Mouse (Mus musculus) CH12.LX (cell line): ENCODE measurements at regions not wholly inside any gene's neighbourhood (a gene's known extent, or its start where the extent isn't known, plus 50 kb on each side); places are given as distances from the start of the nearest gene placed in this dataset.

Experiments used
- DNase-seq: peaks from one replicate; pipeline ENCODE4 v3.0.0-alpha.2; 2013; ENCODE audit errors: extremely low read depth
- H3K27ac ChIP-seq: 2 replicates; pipeline ENCODE4 v1.5.1; 2012; ENCODE audit warnings: low read depth, mild to moderate bottlenecking, control low read depth, moderate library complexity; ENCODE audit not compliant: insufficient read depth
- H3K27me3 ChIP-seq: replicated peaks from 2 replicates; pipeline ENCODE3; 2012; ENCODE audit warnings: inconsistent platforms
- H3K36me3 ChIP-seq, 2 experiments: replicated peaks in 1 of 2; 2 replicates each; pipeline versions ENCODE3 to v1.6.1; 2012; ENCODE audit warnings: inconsistent platforms in 1 of 2, low read length in 1 of 2, mild to moderate bottlenecking in 1 of 2, mixed read lengths in 1 of 2, moderate library complexity in 1 of 2; ENCODE audit not compliant: control insufficient read depth in 1 of 2, insufficient read depth in 1 of 2
- H3K4me1 ChIP-seq, 2 experiments: 2 replicates each; pipeline ENCODE4 v1.6.1; 2012; ENCODE audit warnings: inconsistent platforms in 1 of 2, moderate library complexity in 1 of 2; ENCODE audit not compliant: insufficient read depth in 2 of 2, control insufficient read depth in 1 of 2
- H3K4me2 ChIP-seq: 2 replicates; pipeline ENCODE4 v1.6.1; 2012; ENCODE audit warnings: low read depth, mild to moderate bottlenecking, control low read depth; ENCODE audit not compliant: poor library complexity, insufficient read depth, severe bottlenecking
- H3K4me3 ChIP-seq, 3 experiments: fragments of 150-350 bp in 1 of 3; sonication (generic) in 1 of 3; replicated peaks in 1 of 3; 2 replicates each; pipeline versions ENCODE3 to v1.5.1; 2011 to 2012; ENCODE audit warnings: low read depth in 2 of 3, low read length in 2 of 3, mild to moderate bottlenecking in 2 of 3, moderate library complexity in 2 of 3, control low read depth in 1 of 3, improper control_type of control experiment in 1 of 3, inconsistent platforms in 1 of 3, mixed read lengths in 1 of 3; ENCODE audit not compliant: poor library complexity in 1 of 3
- H3K79me2 ChIP-seq: replicated peaks from 2 replicates; pipeline ENCODE4 v1.6.1; 2012; ENCODE audit warnings: mild to moderate bottlenecking, moderate library complexity; ENCODE audit not compliant: control insufficient read depth, poor library complexity, insufficient read depth, severe bottlenecking; ENCODE audit errors: extremely low read depth
- H3K9ac ChIP-seq: 2 replicates; pipeline ENCODE4 v1.6.1; 2012; ENCODE audit warnings: low read depth, mild to moderate bottlenecking, control low read depth, moderate library complexity; ENCODE audit not compliant: insufficient read depth
- H3K9me3 ChIP-seq: replicated peaks from 2 replicates; pipeline ENCODE3; 2012; ENCODE audit warnings: low read length, inconsistent platforms, mixed read lengths
- BHLHE40 ChIP-seq: IDR thresholded peaks from 2 replicates; pipeline ENCODE4 v1.6.1; 2011; ENCODE audit warnings: mild to moderate bottlenecking, low read depth, low read length, improper control_type of control experiment
- CHD1 ChIP-seq: IDR thresholded peaks from 2 replicates; pipeline ENCODE4 v1.6.1; 2012; ENCODE audit warnings: low read depth, low read length, improper control_type of control experiment, inconsistent platforms
- CTCF ChIP-seq, 2 experiments: IDR thresholded peaks in 1 of 2; conservative IDR thresholded peaks in 1 of 2; 2 replicates each; pipeline ENCODE4 v1.5.1; 2011 to 2012; ENCODE audit warnings: low read depth in 2 of 2, low read length in 2 of 2, improper control_type of control experiment in 1 of 2, inconsistent platforms in 1 of 2, mild to moderate bottlenecking in 1 of 2, moderate library complexity in 1 of 2
- EP300 ChIP-seq: IDR thresholded peaks from 2 replicates; pipeline ENCODE4 v1.6.1; 2011; ENCODE audit warnings: low read length, improper control_type of control experiment
- ETS1 ChIP-seq: conservative IDR thresholded peaks from 2 replicates; pipeline ENCODE4 v1.6.1; 2012; ENCODE audit warnings: low read depth, mild to moderate bottlenecking, inconsistent platforms, low read length, improper control_type of control experiment, moderate library complexity
- GABPA ChIP-seq: IDR thresholded peaks from 2 replicates; pipeline ENCODE4 v1.6.1; 2012; ENCODE audit warnings: low read depth, low read length, improper control_type of control experiment, inconsistent platforms; ENCODE audit not compliant: insufficient replicate concordance
- HCFC1 ChIP-seq: IDR thresholded peaks from 2 replicates; pipeline ENCODE4 v1.6.1; 2012; ENCODE audit warnings: low read depth, mild to moderate bottlenecking, inconsistent platforms, low read length, improper control_type of control experiment
- IRF4 ChIP-seq: IDR thresholded peaks from 2 replicates; pipeline ENCODE4 v1.6.1; 2014; ENCODE audit warnings: low read depth, mild to moderate bottlenecking, inconsistent platforms, low read length, improper control_type of control experiment
- JUN ChIP-seq: IDR thresholded peaks from 2 replicates; pipeline ENCODE4 v1.6.1; 2011; ENCODE audit warnings: low read depth, mild to moderate bottlenecking, low read length, improper control_type of control experiment, moderate library complexity; ENCODE audit not compliant: insufficient read depth
- KAT2A ChIP-seq: IDR thresholded peaks from 2 replicates; pipeline ENCODE4 v1.6.1; 2012; ENCODE audit warnings: low read length, improper control_type of control experiment, inconsistent platforms; ENCODE audit not compliant: insufficient replicate concordance
- MAFK ChIP-seq: IDR thresholded peaks from 2 replicates; pipeline ENCODE4 v1.6.1; 2011; ENCODE audit warnings: low read length, improper control_type of control experiment; ENCODE audit not compliant: insufficient replicate concordance
- MAZ ChIP-seq: IDR thresholded peaks from 2 replicates; pipeline ENCODE4 v1.6.1; 2012; ENCODE audit warnings: low read depth, mild to moderate bottlenecking, inconsistent platforms, low read length, improper control_type of control experiment, moderate library complexity
- MEF2A ChIP-seq: IDR thresholded peaks from 2 replicates; pipeline ENCODE4 v1.6.1; 2014; ENCODE audit warnings: low read depth, mild to moderate bottlenecking, inconsistent platforms, low read length, improper control_type of control experiment, borderline replicate concordance
- MXI1 ChIP-seq: IDR thresholded peaks from 2 replicates; pipeline ENCODE4 v1.6.1; 2011; ENCODE audit warnings: mild to moderate bottlenecking, low read depth, low read length, improper control_type of control experiment
- NELFE ChIP-seq: IDR thresholded peaks from 2 replicates; pipeline ENCODE4 v1.6.1; 2011; ENCODE audit warnings: low read depth, low read length, improper control_type of control experiment
- NRF1 ChIP-seq: IDR thresholded peaks from 2 replicates; pipeline ENCODE4 v1.6.1; 2014; ENCODE audit warnings: low read depth, mild to moderate bottlenecking, inconsistent platforms, low read length, improper control_type of control experiment, moderate library complexity
- PAX5 ChIP-seq: IDR thresholded peaks from 2 replicates; pipeline ENCODE4 v1.6.1; 2012; ENCODE audit warnings: low read length, inconsistent platforms, mixed read lengths
- POLR2A ChIP-seq: IDR thresholded peaks from 2 replicates; pipeline ENCODE4 v1.6.1; 2011; ENCODE audit warnings: low read depth, mild to moderate bottlenecking, improper control_type of control experiment, low read length
- RAD21 ChIP-seq: IDR thresholded peaks from 2 replicates; pipeline ENCODE4 v1.6.1; 2011; ENCODE audit warnings: low read depth, mild to moderate bottlenecking, low read length, improper control_type of control experiment, moderate library complexity
- RCOR1 ChIP-seq: conservative IDR thresholded peaks from 2 replicates; pipeline ENCODE4 v1.6.1; 2012; ENCODE audit warnings: low read depth, mild to moderate bottlenecking, inconsistent platforms, low read length, improper control_type of control experiment
- SIN3A ChIP-seq: IDR thresholded peaks from 2 replicates; pipeline ENCODE4 v1.6.1; 2012; ENCODE audit warnings: low read length, improper control_type of control experiment, inconsistent platforms
- USF1 ChIP-seq: IDR thresholded peaks from 2 replicates; pipeline ENCODE4 v1.6.1; 2014; ENCODE audit warnings: low read depth, mild to moderate bottlenecking, inconsistent platforms, low read length, improper control_type of control experiment
- USF2 ChIP-seq: conservative IDR thresholded peaks from 2 replicates; pipeline ENCODE4 v1.6.1; 2011; ENCODE audit warnings: low read depth, low read length, improper control_type of control experiment
- ZKSCAN1 ChIP-seq: IDR thresholded peaks from 2 replicates; pipeline ENCODE4 v1.6.1; 2012; ENCODE audit warnings: low read depth, inconsistent platforms, low read length, improper control_type of control experiment, borderline replicate concordance
- ZNF384 ChIP-seq: IDR thresholded peaks from 2 replicates; pipeline ENCODE4 v1.6.1; 2012; ENCODE audit warnings: low read depth, low read length, improper control_type of control experiment, inconsistent platforms
- dilution Hi-C: fragments of 300-500 bp; cut with MboI; formaldehyde crosslinking; loops from 2 replicates; pipeline ENCODE4 v1.14.3; 2020; ENCODE audit warnings: low sequenced_read_pairs; ENCODE audit not compliant: extremely low pct_unique_long_range_greater_than_20kb, extremely low pct_ligation_motif_present
- in situ Hi-C: fragments of 300-500 bp; cut with MboI; formaldehyde crosslinking; loops from 3 replicates; pipeline ENCODE4 v1.14.3; 2019; ENCODE audit warnings: low sequenced_read_pairs, low pct_ligation_motif_present, low pct_unique_long_range_greater_than_20kb, mixed read lengths

- no peak overlapping the region for H3K4me2 ChIP-seq
- no peaks in the 10 kb centered on the region for H3K9me3 ChIP-seq
- in situ Hi-C loops (no loop called here), dilution Hi-C loops (no loop called here)
- H3K4me1 ChIP-seq: peaks cover 0 to 14% of the 10 kb centered on the region in 2 experiments; a peak in 2 of 4 replicates
- H3K27me3 ChIP-seq: no peaks in the 10 kb centered on the region
- DNase-seq: peak; percentile 25
- no peak for TF ChIP-seq USF1
- TF ChIP-seq MAZ: no peak
- TF ChIP-seq USF2: no peak
- no peak for TF ChIP-seq ETS1
- TF ChIP-seq HCFC1: no peak
- TF ChIP-seq IRF4: no peak
- TF ChIP-seq RCOR1: no peak
- TF ChIP-seq MAFK: no peak
- no peak for TF ChIP-seq MXI1
- no peak for TF ChIP-seq RAD21
- no peak for TF ChIP-seq CHD1
- no peak for TF ChIP-seq EP300
- TF ChIP-seq POLR2A: no peak
- TF ChIP-seq ZNF384: no peak
- H3K4me3 ChIP-seq: no peak overlapping the region
- no peaks in the 10 kb centered on the region for H3K79me2 ChIP-seq
- H3K27ac ChIP-seq: no peak overlapping the region
- H3K36me3 ChIP-seq: no peaks in the 10 kb centered on the region
- no peak overlapping the region for H3K9ac ChIP-seq
Observed at GRCm38 (mm10) chr4:4226209-4226608, 148.9 kb upstream of the Sdr16c6 start.

- Histone ChIP-seq H3K36me3 (no peaks in the 10 kb centered on the region), H3K9ac (no peak overlapping the region), H3K9me3 (no peaks in the 10 kb centered on the region), H3K4me2 (no peak overlapping the region), H3K4me3 (no peak overlapping the region), H3K27me3 (no peaks in the 10 kb centered on the region)
- dilution Hi-C loops: no loop called here
- DNase-seq: no peak
- TF ChIP-seq ZNF384 (no peak), RCOR1 (no peak), JUN (no peak), CTCF (conservative IDR thresholded peaks at IDR 0.05 in 1 of 2, IDR thresholded peaks at IDR 0.05 in 1 of 2; ENCODE audit: low read depth in 2 of 2, low read length in 2 of 2) (no peak), MEF2A (no peak), USF2 (no peak), EP300 (no peak), PAX5 (no peak), NRF1 (no peak), ZKSCAN1 (no peak), BHLHE40 (no peak), GABPA (no peak), KAT2A (no peak), SIN3A (no peak), MXI1 (no peak), NELFE (no peak), CHD1 (no peak)
- TF ChIP-seq, all 38 proteins: peak for 0
- H3K4me1 ChIP-seq: no peaks in the 10 kb centered on the region
- no peak overlapping the region for H3K27ac ChIP-seq
- H3K79me2 ChIP-seq: no peaks in the 10 kb centered on the region
- in situ Hi-C loops: no loop called here
Observed at GRCm38 (mm10) chr4:4219701-4220100, 142.4 kb upstream of the Sdr16c6 start.
